Mouse (Mus musculus) left cerebral cortex, postnatal 10 days (tissue): ENCODE data around the gene Thada. TPM values are rescaled to one million over a fixed set of nuclear protein-coding genes. Genes with fewer than 3 reads are reported as not detected.

Experiments
- total RNA-seq, 2 experiments: library from RNA; stranded (reverse); gene quantifications; 2 replicates each; pipeline ENCODE4 v1.2.3; 2021

The Thada gene
- total RNA-seq, 2 experiments from 2014 or later = 13.3 to 13.8 TPM

Other genes starting within 250 kb of the Thada start
- gene Plekhh2, start 45.7 kb upstream of the Thada start, total RNA-seq = 1 to 10 TPM; 3.2 to 5.4 TPM
- 10 to 100 TPM; 23.5 to 25.6 TPM for gene Dync2li1, start 160.3 kb upstream of the Thada start, total RNA-seq
- not detected for gene Abcg8, start 210.1 kb upstream of the Thada start, total RNA-seq
- not detected for gene Abcg5, start 216.8 kb upstream of the Thada start, total RNA-seq